In the genomic region with DNA sequence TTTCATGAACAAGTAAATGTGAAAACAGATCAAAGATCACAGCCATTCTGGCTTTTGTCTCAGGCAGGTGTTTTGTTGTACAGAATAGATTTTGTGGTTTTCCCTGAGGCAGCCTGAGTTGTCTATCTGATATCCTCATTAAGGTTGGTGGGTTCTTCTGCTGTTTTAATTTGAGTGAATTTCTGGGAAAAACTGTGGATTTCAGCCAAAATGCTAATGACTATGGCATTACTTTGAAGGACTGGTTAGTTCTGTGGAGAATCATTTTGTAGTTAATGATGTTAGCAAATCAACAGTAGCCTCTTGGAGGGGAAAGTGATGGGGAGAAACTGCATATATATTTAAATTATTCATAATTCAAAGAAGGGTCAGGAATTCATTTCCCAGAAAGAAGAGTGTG, we compare ENCODE assay signal across 18 mouse cellular contexts.
"Had no signal": no experiment of that assay in that cellular context is flagged by ENCODE, and none has a peak within 500 bp of the region (broad histone marks: within the 10 kb centered on the region; RNA-seq: fewer than 3 reads in every experiment).

No protein-coding gene starts in this region.

- ATAC-seq: midbrain, embryonic 16.5 days had no signal

- H3K27me3 ChIP-seq: neural tube, embryonic 13.5 days; neural tube, embryonic 15.5 days had no signal

- DNase-seq: lung, adult 18-20 months; lung, embryonic 14.5 days; lung, postnatal 10 days; lung, postnatal 4 days; retina, postnatal 1 day; right cerebral cortex, adult 18-20 months; right cerebral cortex, postnatal 25 days; right cerebral cortex, postnatal 4 days; spleen, adult 18-20 months; thymus, adult 18-20 months; thymus, postnatal 14 days; thymus, postnatal 36 days had no signal

- H3K4me3 ChIP-seq: midbrain, embryonic 10.5 days; myocyte; neural tube, embryonic 13.5 days; neural tube, embryonic 15.5 days had no signal

- H3K27ac ChIP-seq: liver, embryonic 14.5 days; midbrain, embryonic 10.5 days; neural tube, embryonic 13.5 days; neural tube, embryonic 15.5 days had no signal

- H3K36me3 ChIP-seq: midbrain, embryonic 10.5 days; neural tube, embryonic 13.5 days; neural tube, embryonic 15.5 days had no signal

- H3K4me2 ChIP-seq: lung, embryonic 14.5 days; neural tube, embryonic 13.5 days; neural tube, embryonic 15.5 days had no signal

- H3K4me1 ChIP-seq: midbrain, embryonic 10.5 days; neural tube, embryonic 13.5 days; neural tube, embryonic 15.5 days had no signal

- H3K9me3 ChIP-seq: midbrain, embryonic 10.5 days; neural tube, embryonic 13.5 days; neural tube, embryonic 15.5 days had no signal

- H3K9ac ChIP-seq: liver, embryonic 14.5 days; lung, embryonic 14.5 days; neural tube, embryonic 13.5 days; neural tube, embryonic 15.5 days had no signal
